Mouse (Mus musculus) brain, embryonic 18.5 days (tissue): ENCODE data around the gene Trim56.

ENCODE experiments used
- DNase-seq: peaks from one replicate; pipeline ENCODE4 v3.0.0-alpha.2; 2012; ENCODE audit warnings: low read depth, low spot score

Trim56 gene

DNA sequence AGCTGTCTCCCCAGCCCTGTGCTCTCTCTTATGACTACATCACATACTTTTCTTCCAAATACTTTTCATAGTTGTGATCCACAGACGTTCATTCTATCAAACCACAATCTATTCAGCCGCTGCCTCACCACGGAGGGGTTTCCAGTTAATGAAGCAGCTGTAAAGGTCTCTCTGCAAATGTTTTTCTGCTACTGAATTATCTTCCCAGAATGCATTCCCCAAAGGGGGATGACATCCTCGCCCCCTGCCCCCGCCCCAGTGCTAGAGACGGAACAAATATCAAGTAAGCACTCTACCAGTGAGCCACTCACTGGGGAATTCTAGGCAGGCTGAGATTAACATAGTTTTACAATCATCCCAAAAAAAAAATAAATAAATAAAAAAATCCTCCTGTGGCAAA is 7.9 kb downstream of the Trim56 start:
- DNase-seq, result no peak

DNA sequence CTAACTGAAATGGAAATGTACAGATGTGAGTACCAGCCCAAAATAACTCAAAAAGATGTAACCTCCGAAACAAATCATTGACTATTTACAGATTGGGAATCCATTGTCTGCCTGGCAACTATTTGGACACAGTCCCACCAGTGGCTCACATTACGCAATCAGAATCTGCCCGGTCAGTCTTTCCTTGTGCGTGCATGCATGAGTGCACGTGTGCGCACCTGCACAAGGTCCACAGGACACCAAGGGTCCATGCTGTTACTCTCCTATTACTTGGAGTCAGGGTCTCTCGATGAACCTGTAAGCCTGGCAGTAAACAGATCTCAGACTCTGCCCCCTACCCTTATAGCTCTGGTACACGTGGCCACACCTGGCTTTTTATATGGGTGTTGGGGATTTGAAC is 8.3 kb downstream of the Trim56 start:
- DNase-seq, result no peak

DNA sequence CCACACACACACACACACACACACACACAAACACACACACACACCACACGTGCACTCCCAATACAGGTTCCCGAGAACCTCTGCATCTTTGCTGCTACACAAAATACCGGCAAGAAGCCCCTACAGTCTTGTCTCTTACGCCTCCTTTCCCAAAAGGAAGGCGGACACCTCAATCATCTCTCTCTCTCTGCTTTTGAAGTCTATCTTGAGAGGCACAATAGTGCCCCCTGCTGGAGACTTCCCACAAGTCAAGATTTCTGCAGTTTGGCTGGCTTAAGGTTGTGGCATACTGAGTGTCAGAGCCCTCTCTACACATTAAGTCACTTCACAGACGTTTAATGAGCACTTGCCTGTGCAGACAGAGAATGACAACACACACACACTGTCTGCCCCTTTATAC is 9.0 kb downstream of the Trim56 start:
- DNase-seq, result peak; percentile 70

DNA sequence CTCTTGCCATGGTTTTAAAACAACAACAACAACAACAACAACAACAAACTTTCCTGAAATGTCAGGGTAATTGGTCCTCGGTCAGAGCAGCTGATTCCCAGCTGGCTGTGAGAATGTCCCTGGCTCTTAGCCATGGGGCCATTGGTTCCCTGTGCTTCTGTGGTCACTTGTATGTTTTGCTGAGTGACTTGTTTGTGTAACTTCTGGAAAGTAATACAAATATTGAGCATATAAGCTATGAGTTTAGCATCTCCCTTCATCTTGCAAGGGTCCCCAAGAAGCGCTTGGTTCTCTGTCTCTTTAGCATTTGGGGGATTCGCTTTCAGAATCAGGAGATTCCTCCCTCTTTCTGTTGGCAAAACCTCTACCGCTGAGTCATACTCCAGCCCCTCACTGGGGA is 9.6 kb downstream of the Trim56 start:
- no peak for DNase-seq

DNA sequence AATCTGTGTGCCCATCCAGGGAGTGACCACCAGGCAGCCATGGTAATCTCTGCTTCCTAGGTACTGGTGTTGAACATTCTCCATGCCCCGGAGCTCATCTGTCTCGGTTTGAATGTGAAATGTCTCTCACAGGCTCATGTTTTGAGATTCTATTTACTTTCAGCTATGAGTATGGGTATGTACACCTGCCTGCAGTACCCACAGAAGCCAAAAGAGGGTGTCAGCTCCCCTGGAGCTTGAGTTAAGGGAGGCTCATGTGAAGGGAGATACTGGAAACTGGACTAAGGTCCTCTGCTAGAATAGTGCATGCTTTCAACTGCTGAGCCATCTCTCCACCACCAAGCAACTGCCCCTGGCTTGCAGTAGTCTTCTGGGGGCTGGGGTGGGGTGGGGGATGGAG is 12.0 kb downstream of the Trim56 start:
- no peak for DNase-seq

DNA sequence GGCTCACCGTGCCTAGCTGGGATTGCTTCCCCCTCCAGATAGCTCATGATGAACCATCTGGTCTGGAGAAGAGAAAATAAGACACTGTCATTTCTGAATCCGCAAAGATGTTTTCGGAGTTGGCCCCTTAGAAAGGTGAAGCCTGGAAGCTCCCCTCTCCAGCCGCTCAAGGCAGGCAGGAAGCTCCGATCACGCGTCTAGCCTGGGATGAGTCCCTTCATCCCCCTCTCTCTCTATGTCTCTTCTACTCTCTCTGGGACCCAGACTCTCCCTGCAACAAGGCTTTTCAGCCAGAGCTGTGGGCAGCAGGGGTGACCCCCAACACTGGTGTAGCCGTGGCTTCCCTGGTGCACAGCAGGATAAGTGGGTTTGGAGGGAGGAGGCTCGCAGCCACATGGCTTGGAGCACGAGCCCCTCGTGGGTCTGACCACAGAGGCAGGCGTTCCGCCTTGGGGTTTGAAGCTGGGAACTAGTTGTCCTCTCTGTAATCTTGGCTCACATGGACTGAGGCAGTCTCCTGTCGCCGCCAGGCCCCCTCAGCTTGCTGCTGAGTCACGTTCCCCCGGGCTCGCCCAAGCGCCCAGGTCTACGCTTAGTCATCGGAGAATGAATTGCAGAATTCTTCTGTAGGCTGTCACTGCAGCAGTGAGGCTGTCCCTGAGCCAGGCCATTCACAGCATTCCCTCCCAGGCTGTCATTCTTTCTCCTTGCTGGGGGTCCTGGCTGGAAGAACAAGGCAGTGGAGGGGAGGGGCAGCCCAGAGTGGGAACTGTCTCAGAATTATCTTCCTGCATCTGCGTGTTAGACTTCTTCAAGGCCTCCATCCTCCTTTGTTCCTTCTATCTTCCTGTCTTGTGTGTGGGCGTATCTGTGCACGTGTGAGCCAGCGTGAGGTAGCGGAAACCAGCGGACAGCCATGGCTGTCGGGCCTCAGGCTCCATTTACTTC is 13.2 kb downstream of the Trim56 start:
- DNase-seq, result no peak

DNA sequence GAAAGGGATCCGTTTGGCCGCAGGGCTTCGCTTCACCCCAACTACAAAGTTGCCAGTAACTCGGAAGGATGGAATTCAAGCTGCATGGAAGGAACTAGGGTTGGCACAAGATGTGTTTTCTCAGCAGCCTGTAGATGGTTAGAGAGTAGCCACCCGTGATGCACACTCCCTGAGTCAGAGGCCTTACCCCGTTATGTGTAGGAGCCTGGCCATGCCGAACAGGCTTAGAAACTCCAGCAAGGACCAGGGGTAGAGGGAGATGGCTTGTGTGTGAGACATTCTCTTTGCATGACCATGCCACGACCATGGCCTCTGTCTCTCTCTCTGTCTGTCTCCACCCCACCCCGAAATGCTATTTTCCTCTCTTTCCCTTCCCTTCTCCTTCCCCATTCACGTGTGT is 13.9 kb downstream of the Trim56 start:
- no peak for DNase-seq

DNA sequence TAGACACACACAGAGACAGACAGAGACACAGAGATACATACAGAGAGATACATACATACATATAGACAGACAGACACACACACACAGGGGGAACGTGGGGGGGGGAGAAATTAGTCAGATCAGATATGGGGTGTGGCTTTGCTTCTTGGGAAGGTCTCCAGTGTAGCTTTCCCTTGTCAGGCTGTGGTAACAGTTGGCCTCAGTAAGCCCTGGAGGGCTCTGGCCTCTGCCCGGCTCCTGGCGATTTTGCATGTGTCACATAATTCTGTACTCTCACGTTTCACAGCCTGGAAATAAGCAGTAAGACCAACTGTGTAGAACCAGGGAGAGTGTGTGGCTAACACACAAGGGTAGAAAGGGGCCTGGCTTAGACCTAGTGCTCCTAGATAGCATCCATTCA is 15.3 kb downstream of the Trim56 start:
- no peak for DNase-seq

DNA sequence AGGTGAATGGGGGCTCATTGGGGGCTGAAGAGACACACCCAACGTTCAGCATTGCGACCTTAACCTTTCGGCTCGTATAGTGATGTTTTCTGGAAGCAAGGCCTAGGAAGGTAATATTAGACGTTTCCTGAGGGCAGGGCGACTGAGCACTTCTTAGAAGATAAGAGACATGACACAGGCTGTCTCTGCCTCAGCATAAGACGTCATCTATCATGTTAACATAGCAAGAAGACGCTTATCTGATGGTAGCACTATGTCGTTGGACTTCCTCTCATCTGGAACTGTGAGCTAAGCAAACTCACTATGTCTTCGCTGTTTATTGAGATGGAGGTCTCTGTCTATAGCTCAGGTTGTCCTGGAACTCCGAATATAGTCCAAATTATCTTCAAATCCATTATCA is 17.6 kb downstream of the Trim56 start:
- no peak for DNase-seq

DNA sequence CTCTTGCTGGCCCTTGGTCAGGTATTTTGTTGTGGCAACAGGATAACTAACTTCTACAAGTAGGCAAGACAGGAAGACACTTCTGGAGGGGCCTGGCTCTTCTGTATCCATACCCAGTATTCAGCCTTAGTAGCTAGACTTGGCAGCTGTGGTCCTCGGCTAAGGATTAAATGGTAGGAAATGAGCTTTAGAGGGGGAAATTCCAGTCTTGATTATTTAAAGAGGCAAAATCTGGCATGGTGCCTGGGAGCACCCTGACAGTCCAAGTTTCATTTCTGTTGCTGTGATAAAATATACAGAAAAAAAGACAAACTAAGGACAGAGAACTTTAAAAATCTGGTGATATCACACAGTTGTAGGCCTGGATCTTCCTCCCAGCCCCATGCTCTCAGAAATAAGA is 20.0 kb downstream of the Trim56 start:
- DNase-seq, result no peak

DNA sequence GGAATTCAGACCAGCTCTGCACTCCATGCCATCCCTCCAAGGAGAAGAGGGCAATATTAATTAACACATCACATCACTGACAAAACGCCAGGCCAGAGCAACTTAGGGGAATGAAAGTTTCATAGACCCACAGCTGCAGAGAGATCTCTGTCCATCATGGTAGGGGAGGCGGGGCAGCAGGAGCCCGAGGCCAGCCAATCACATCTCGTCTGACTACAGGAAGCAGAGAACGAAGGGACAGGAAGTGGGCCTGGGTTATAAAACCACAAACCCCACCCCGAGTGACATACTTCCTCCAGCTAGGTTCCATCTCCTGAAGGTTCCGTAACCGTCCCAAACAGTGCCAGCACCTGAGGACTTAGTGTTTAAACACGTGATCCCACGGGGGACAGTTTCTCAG is 20.9 kb downstream of the Trim56 start:
- no peak for DNase-seq

DNA sequence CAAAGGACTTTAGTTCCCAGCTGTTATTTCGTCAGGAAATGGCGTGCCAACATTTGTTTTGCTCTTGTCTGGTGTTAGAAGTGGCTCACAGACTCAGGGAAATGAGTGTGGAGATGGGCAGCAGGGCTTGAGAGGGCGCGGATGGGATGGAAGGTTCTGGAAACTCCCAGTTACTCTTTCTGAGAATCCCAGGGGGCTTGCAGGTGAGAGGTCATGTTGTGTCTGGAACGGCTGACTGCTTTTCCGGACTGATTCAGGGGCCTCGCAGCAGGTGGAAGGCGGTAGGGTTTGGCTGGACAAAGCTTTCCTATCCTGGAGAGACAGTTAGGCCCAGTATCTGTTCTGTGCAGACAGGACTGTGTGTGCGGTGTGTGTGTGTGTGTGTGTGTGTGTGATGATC is 22.3 kb downstream of the Trim56 start:
- no peak for DNase-seq

DNA sequence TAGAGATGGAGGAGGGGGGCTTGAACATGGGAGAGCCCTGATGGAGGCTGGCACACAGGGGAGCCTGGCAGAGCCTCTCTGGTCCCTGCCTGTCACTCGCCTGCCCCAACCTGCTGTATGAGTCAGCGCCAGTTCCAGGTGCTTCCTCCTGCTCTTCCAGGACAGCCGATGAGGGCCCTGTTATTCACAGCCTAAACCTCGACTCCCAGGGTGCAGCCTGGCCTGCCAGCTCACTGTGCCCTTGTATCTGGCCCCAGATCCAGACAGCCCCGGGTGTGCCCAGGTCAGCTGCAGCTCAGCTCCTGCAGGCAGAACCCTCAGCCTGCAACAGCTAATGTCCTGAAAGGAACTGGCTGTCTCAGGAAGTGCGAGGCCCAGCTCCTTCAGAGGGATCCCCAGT is 24.4 kb downstream of the Trim56 start:
- no peak for DNase-seq

DNA sequence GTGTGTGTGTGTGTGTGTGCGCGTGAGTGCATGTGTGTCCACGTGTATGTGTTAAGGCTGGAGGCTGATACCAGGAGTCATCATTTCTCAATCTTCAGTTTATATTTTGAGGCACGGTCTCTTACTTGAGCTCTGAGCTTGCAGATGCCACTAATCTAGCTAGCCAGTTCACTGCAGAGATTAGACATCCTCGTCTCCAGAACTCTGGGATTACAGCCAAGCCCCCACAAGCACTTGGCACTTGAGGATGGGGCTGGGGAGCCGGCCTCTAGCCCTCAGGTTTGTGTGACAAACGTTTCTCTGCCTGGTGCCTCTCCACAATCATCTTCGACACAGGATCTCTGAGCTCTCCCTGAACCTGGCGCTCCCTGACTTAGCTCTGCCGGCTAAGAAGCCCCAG is 25.1 kb downstream of the Trim56 start:
- no peak for DNase-seq

DNA sequence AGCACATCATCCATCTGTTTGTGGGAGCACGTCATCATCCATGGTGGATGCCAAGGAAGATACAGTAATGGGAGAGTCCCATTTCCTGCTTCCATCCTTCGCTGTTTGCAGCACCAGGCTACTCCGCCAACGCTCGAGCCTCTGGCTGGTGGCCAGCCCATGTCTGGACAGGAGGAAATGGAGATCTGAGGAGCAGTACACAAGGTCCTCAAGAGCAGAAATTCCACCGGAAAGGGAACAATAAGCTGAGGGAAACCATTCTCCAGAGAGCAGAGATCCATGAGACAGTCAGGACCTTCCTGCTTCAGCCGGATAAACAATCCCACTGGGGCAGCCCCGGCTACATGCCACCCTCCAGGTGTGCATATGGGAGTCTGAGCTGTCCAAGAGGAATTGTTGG is 28.6 kb downstream of the Trim56 start:
- DNase-seq, result no peak

DNA sequence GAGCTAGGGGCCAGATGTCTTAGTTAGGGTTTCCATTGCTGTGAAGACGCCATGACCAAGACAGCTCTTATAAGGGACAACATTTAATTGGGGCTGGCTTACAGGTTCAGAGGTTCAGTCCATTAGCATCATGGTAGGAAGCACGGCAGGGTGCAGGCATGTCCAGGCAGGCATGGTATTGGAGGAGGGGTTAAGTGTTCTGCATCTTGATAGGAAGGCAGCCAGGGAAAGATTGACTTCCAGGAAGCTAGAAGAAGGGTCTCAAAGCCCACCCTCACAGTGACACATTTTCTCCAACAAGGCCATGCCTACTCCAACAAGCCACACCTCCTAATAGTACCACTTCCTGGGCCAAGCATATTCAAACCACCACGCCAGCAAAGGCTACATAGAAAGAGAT is 30.3 kb downstream of the Trim56 start:
- DNase-seq, result no peak

DNA sequence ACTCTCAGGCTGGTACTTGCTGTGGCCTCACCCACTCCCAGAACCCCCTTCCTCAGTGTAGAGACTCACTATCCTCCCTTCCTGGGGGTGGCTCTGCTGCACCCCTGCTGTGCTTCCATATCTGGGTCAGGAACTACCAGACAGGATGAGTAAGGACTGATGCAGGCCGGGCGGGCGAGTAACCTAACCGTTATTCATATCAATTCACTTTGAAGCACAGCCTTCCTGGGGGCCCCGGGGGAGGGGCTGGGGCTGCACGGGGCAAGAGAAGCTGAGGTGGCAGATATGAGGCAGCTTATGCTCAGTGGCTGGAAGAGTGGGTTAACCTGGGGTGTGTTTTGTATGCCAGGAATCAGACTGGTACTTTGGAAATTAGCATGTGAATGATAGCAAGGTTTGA is 31.0 kb downstream of the Trim56 start:
- no peak for DNase-seq

DNA sequence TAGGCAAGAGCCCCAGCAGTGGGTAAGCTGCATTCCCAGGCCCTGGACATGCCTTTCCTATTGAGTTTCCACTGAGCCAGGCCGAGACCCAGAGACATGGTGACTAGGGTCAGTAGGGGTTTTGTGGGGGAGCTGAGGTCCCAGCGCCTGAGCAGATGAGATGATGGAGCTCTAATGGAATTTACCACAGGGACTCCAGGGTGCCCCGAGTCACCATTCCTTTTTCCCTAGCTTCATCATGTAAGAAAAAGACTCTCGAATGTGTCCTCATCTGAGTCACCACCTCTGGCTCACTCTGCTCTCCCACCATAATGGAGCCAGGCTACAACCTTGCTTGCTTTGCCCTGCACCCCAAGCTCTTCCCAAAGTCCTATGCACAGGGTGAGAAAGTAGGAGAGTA is 33.0 kb downstream of the Trim56 start:
- no peak for DNase-seq

DNA sequence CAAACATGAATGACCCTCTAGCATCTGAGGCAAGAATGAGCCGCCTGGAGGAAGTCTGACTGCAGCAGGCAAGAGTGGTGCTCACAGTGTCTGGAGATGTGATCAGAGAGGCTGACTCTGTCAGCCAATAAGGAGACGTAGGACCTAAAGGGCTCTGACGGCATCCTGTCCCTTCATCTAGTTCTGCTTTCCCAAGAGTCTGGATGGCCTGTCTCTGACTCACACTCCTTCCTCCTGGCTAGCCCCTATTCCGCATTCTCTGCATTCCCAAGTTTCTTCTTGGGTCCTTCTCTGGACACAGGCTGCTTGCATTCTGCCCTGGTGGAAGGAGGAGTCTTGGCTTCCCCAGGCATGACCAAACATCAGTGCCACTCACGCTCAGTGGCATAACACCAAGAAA is 36.2 kb downstream of the Trim56 start:
- DNase-seq, result no peak

DNA sequence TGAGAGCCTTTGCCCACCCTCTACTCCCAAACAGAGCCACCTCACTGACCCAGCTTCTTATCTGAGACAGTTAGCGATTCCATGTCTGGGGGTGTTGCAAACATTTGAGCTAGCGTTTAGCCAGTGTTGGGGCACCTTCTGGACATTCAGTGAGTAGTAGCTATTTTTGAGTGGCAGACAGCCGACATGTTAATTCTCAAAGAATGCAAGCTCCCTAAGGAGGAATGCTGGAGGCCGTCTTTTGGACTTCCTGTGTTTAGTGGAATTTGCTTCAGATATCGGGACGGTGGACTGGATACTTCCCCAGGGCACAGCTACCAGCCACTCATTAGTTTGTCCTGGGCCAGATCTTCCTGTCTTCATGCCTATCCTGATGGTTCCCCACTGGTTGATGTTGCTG is 37.4 kb downstream of the Trim56 start:
- DNase-seq, result no peak

DNA sequence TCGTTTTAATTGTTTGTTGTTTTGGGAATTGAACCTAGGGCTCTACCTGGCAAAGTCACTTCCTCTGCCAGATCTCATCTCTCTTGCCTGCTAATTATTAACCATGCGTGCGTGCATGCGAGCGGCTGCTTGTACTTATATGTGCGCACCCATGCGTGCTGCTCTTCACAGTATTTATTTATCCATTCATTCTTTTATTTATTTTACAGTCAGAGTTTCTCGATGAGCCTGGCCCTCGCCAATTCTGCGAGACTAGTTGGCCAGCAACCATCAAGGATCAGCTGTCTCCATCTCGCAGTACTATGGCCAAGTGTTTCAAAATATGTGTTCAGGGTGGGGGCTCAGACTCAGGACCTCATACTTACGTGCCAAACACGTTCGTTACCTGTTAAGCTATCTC is 38.0 kb downstream of the Trim56 start:
- DNase-seq, result no peak

DNA sequence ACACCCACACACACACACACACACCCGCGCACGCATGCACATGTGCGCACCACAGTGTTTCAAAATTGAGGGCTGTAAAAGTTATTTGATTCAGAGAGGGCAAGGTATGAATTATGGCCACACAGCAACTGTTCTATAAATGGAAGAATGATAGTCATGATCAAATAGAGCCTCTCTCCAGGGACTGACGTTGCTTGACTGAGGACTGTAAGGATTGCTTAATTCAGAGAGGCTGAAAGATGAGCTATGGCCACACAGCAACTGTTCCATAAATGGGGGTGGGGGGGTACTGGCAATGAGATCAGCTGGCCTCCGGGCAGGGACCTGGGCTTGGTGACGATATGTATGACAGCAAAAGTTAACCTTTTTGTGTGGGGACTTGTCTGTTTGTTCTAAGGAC is 38.8 kb downstream of the Trim56 start:
- DNase-seq, result no peak

DNA sequence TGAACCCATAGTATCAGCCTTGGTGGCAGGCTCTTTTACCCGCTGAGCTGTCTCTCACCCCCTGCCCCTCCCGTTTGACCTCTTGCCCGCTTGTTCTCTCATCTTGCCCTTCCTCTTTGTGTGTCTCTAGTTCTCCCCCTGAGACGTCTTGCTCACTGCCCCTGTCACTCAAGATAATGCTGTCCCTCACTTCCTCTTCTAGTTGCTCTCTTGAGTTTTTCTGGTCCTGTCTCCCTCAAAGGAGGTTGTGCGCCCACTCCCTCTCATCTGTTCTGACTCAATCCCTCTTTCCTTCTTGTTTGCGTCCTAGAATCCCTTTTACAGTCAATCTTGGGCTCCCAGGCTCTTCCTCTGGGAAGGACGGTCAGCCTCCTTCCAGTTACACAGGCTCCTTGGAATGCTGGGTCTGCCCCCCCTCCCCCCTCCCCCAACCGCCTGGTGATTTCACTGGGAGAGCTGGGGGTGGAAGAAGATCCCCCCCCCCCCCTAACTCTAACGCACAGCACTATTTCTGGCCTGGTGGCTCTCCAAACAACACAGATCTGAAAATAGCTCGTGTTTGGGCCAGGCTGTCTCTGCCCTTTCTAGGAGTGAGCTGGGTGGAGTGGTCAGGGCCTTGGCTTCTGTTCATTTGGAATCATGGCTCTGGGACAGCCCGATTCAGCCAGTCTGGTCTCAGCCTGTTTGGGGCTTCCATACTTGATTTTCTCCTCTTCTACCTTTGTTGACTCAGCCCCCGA is 39.6 kb downstream of the Trim56 start:
- no peak for DNase-seq
